12 mouse cellular contexts compared by ENCODE assay signal in the genomic region with DNA sequence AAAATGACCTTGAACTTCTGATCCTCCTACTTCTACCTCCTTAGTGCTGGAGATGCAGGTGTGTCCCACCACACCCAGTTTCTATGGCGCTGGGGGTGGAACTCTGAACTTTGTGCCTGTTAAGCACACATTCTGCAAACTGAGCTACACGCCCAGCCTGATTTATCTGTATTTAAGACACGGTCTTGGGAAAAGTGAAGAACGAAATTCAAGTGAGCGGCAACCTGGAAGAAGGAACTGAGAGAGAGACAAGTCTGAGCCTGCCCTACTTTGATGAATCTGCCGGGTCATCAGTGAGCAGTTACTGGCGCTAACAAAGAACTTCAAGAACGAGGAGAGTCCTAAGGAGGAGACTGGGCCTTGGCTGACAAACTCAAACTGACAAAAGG. TPM values are rescaled to one million over a fixed set of nuclear protein-coding genes. Genes with fewer than 3 reads are reported as not detected.
DNase-seq lines count a peak whose midpoint lies in the region; ATAC-seq and TF ChIP-seq lines count a peak whose summit lies in the region.
"Had no signal": no experiment of that assay in that cellular context is flagged by ENCODE, and none has a peak within 500 bp of the region (broad histone marks: within the 10 kb centered on the region; RNA-seq: fewer than 3 reads in every experiment).

No protein-coding gene starts in this region.

- H3K36me3 ChIP-seq in embryonic facial prominence, embryonic 14.5 days (ENCODE audit: control insufficient read depth, insufficient read depth, low read length): no peaks in the 10 kb centered on the region
- no peaks in the 10 kb centered on the region for H3K36me3 ChIP-seq in liver, embryonic 11.5 days (ENCODE audit: control insufficient read depth, insufficient read depth, low read length)
- H3K36me3 ChIP-seq in kidney, embryonic 15.5 days: no peaks in the 10 kb centered on the region
- no peaks in the 10 kb centered on the region for H3K36me3 ChIP-seq in thymus, adult 2 months (ENCODE audit: control insufficient read depth, insufficient read depth, low read length)
- H3K36me3 ChIP-seq: hindbrain, embryonic 10.5 days had no signal

- H3K9ac ChIP-seq in embryonic facial prominence, embryonic 14.5 days (ENCODE audit: low read depth, low read length): no peak overlapping the region
- no peak overlapping the region for H3K9ac ChIP-seq in liver, embryonic 11.5 days (ENCODE audit: low read depth, low read length)
- no peak overlapping the region for H3K9ac ChIP-seq in kidney, embryonic 15.5 days

- no peak for TF ChIP-seq POLR2A in thymus, adult 2 months (IDR thresholded peaks at IDR 0.05; ENCODE audit: control insufficient read depth, extremely low read depth, insufficient read depth, low read length, poor library complexity)

- no peak overlapping the region for H3K4me2 ChIP-seq in embryonic facial prominence, embryonic 14.5 days (ENCODE audit: low read depth, low read length)
- H3K4me2 ChIP-seq in liver, embryonic 11.5 days: peak overlapping the region; percentile 44
- H3K4me2 ChIP-seq in kidney, embryonic 15.5 days: no peak overlapping the region

- no peak for TF ChIP-seq CTCF in thymus, adult 2 months (IDR thresholded peaks at IDR 0.05; ENCODE audit: borderline replicate concordance, control insufficient read depth, extremely low read depth, insufficient read depth, low read length, poor library complexity)

- H3K9me3 ChIP-seq in embryonic facial prominence, embryonic 14.5 days (ENCODE audit: control insufficient read depth, low read length): no peaks in the 10 kb centered on the region
- H3K9me3 ChIP-seq in liver, embryonic 11.5 days (ENCODE audit: control insufficient read depth, low read length): peaks cover 7% of the 10 kb centered on the region
- H3K9me3 ChIP-seq in kidney, embryonic 15.5 days (replicated peaks): no peaks in the 10 kb centered on the region
- H3K9me3 ChIP-seq: hindbrain, embryonic 10.5 days had no signal

- no peak overlapping the region for H3K27ac ChIP-seq in embryonic facial prominence, embryonic 14.5 days (replicated peaks; ENCODE audit: low read depth, low read length)
- peak overlapping the region; percentile 73 for H3K27ac ChIP-seq in liver, embryonic 11.5 days (ENCODE audit: low read depth, low read length)
- no peak overlapping the region for H3K27ac ChIP-seq in kidney, embryonic 15.5 days
- H3K27ac ChIP-seq in thymus, adult 2 months (ENCODE audit: control insufficient read depth, insufficient read depth, low read length): no peak overlapping the region
- H3K27ac ChIP-seq: hindbrain, embryonic 10.5 days had no signal

- H3K4me3 ChIP-seq in embryonic facial prominence, embryonic 14.5 days (ENCODE audit: low read depth, low read length): no peak overlapping the region
- no peak overlapping the region for H3K4me3 ChIP-seq in liver, embryonic 11.5 days (ENCODE audit: low read depth, low read length)
- no peak overlapping the region for H3K4me3 ChIP-seq in kidney, embryonic 15.5 days (replicated peaks)
- no peak overlapping the region for H3K4me3 ChIP-seq in thymus, adult 2 months (ENCODE audit: control insufficient read depth, insufficient read depth, low read length)
- H3K4me3 ChIP-seq: hindbrain, embryonic 10.5 days; myocyte had no signal

- DNase-seq in urinary bladder, adult 18-20 months (ENCODE audit: low spot score in 2 of 2): peak; percentile 35 to 50
- DNase-seq in urinary bladder, postnatal 25 days (ENCODE audit: low spot score): no peak
- peak; percentile 37 for DNase-seq in embryonic facial prominence, embryonic 14.5 days (ENCODE audit: low spot score)
- no peak for DNase-seq in liver, embryonic 11.5 days (ENCODE audit: low spot score)
- DNase-seq in yolk sac, embryonic 10.5 days (ENCODE audit: low spot score): peak; percentile 75
- DNase-seq in thymus, adult 2 months: no peak
- DNase-seq: cerebellum, postnatal 14 days; kidney, postnatal 10 days; lung, postnatal 36 days had no signal

- no peaks in the 10 kb centered on the region for H3K27me3 ChIP-seq in embryonic facial prominence, embryonic 14.5 days (replicated peaks; ENCODE audit: control insufficient read depth, insufficient read depth, low read length)
- no peaks in the 10 kb centered on the region for H3K27me3 ChIP-seq in liver, embryonic 11.5 days (replicated peaks; ENCODE audit: control insufficient read depth, insufficient read depth, low read length)
- no peaks in the 10 kb centered on the region for H3K27me3 ChIP-seq in kidney, embryonic 15.5 days
- H3K27me3 ChIP-seq in thymus, adult 2 months (ENCODE audit: control insufficient read depth, insufficient read depth, low read length): no peaks in the 10 kb centered on the region

- ATAC-seq in embryonic facial prominence, embryonic 14.5 days (ENCODE audit: low read depth): no peak
- ATAC-seq in liver, embryonic 11.5 days (replicated peaks; ENCODE audit: low FRiP score): peak; percentile 78
- ATAC-seq in kidney, embryonic 15.5 days (replicated peaks; ENCODE audit: low FRiP score): no peak

- WGBS in embryonic facial prominence, embryonic 14.5 days: 75% methylated on average over 8 of the region's 8 CpGs
- 65% methylated on average over 8 of the region's 8 CpGs for WGBS in liver, embryonic 11.5 days
- WGBS in kidney, embryonic 15.5 days: 79% methylated on average over 8 of the region's 8 CpGs
- WGBS in thymus, adult 2 months: 83% methylated on average over 8 of the region's 8 CpGs

- no peaks in the 10 kb centered on the region; the same call in 1 of the 2 replicates for H3K4me1 ChIP-seq in embryonic facial prominence, embryonic 14.5 days (ENCODE audit: control insufficient read depth, insufficient read depth, low read length)
- peaks cover 14% of the 10 kb centered on the region for H3K4me1 ChIP-seq in liver, embryonic 11.5 days (replicated peaks; ENCODE audit: control insufficient read depth, insufficient read depth, low read length)
- H3K4me1 ChIP-seq in kidney, embryonic 15.5 days: peaks cover 8% of the 10 kb centered on the region; the same call in 1 of the 2 replicates
- H3K4me1 ChIP-seq in thymus, adult 2 months (replicated peaks; ENCODE audit: control insufficient read depth, insufficient read depth, low read length): 0 out of 2 replicates have a peak, but pooled peaks cover 3% of the 10 kb centered on the region

RNA-seq across cellular contexts. Expression of gene Gstp2, which starts 1.0 kb away (rescaled TPM):
- 1.2 and 4.5 TPM in 2 replicates for polyA plus RNA-seq in embryonic facial prominence, embryonic 14.5 days (2014; fragmentation: Nextera tagmentation; extraction: Ambion mirVana)
- 5.5 and 6.1 TPM in 2 replicates for polyA plus RNA-seq in liver, embryonic 11.5 days (2014; fragmentation: Nextera tagmentation; extraction: Ambion mirVana)
- 2.4 and 14.9 TPM in 2 replicates for polyA plus RNA-seq in kidney, embryonic 15.5 days (2015; fragmentation: Nextera tagmentation; extraction: Ambion mirVana)
- polyA plus RNA-seq in thymus, adult 2 months (2012; rRNA removed): 26.9 and 48.8 TPM in 2 replicates

RNA-seq across cellular contexts. Expression of gene Gstp1, which starts 9.1 kb away (rescaled TPM):
- polyA plus RNA-seq in embryonic facial prominence, embryonic 14.5 days (2014; fragmentation: Nextera tagmentation; extraction: Ambion mirVana): 483 and 496 TPM in 2 replicates
- polyA plus RNA-seq in liver, embryonic 11.5 days (2014; fragmentation: Nextera tagmentation; extraction: Ambion mirVana): 733 and 765 TPM in 2 replicates
- polyA plus RNA-seq in kidney, embryonic 15.5 days (2015; fragmentation: Nextera tagmentation; extraction: Ambion mirVana): 529 and 563 TPM in 2 replicates
- 317 and 318 TPM in 2 replicates for polyA plus RNA-seq in thymus, adult 2 months (2012; rRNA removed)

RNA-seq across cellular contexts. Expression of gene Gstp3, which starts 12.5 kb away (rescaled TPM):
- 0.35 TPM in 1 of 2 replicates, not detected in the other for polyA plus RNA-seq in embryonic facial prominence, embryonic 14.5 days (2014; fragmentation: Nextera tagmentation; extraction: Ambion mirVana)
- 14.6 and 16.7 TPM in 2 replicates for polyA plus RNA-seq in liver, embryonic 11.5 days (2014; fragmentation: Nextera tagmentation; extraction: Ambion mirVana)
- polyA plus RNA-seq in kidney, embryonic 15.5 days (2015; fragmentation: Nextera tagmentation; extraction: Ambion mirVana): 0.73 and 1.4 TPM in 2 replicates
- 23.6 and 26.4 TPM in 2 replicates for polyA plus RNA-seq in thymus, adult 2 months (2012; rRNA removed)
- polyA plus RNA-seq: hindbrain, embryonic 10.5 days had no signal

RNA-seq across cellular contexts. Expression of gene Ndufv1, which starts 34.3 kb away (rescaled TPM):
- 188 and 199 TPM in 2 replicates for polyA plus RNA-seq in embryonic facial prominence, embryonic 14.5 days (2014; fragmentation: Nextera tagmentation; extraction: Ambion mirVana)
- polyA plus RNA-seq in liver, embryonic 11.5 days (2014; fragmentation: Nextera tagmentation; extraction: Ambion mirVana): 232 and 234 TPM in 2 replicates
- polyA plus RNA-seq in kidney, embryonic 15.5 days (2015; fragmentation: Nextera tagmentation; extraction: Ambion mirVana): 220 and 237 TPM in 2 replicates
- 152 and 170 TPM in 2 replicates for polyA plus RNA-seq in thymus, adult 2 months (2012; rRNA removed)

RNA-seq across cellular contexts. Expression of gene Cabp2, which starts 34.5 kb away (rescaled TPM):
- polyA plus RNA-seq in embryonic facial prominence, embryonic 14.5 days (2014; fragmentation: Nextera tagmentation; extraction: Ambion mirVana): not detected in 2 replicates
- polyA plus RNA-seq in liver, embryonic 11.5 days (2014; fragmentation: Nextera tagmentation; extraction: Ambion mirVana): 0.51 and 0.52 TPM in 2 replicates
- 0.22 and 0.84 TPM in 2 replicates for polyA plus RNA-seq in kidney, embryonic 15.5 days (2015; fragmentation: Nextera tagmentation; extraction: Ambion mirVana)
- 0.42 TPM in 1 of 2 replicates, not detected in the other for polyA plus RNA-seq in thymus, adult 2 months (2012; rRNA removed)
- polyA plus RNA-seq: hindbrain, embryonic 10.5 days; myocyte had no signal

Comparison
In these comparisons a context has a peak if more than half of its experiments do, and no peak if none do; other contexts are left out.
1. DNase-seq: peak in urinary bladder, adult 18-20 months (2 of 2), embryonic facial prominence, embryonic 14.5 days (single experiment) and yolk sac, embryonic 10.5 days (single experiment); none in urinary bladder, postnatal 25 days (single experiment), liver, embryonic 11.5 days (single experiment) and thymus, adult 2 months (single experiment).